Mouse (Mus musculus) gastrocnemius, postnatal 36 days (tissue): Measurements from ENCODE around the gene Nars2. TPM values are rescaled to one million over a fixed set of nuclear protein-coding genes. Genes with fewer than 3 reads are reported as not detected.

Source experiments
- total RNA-seq, 2 experiments: library from RNA; stranded (reverse); gene quantifications; 2 replicates each; pipeline ENCODE4 v1.2.3; 2021

Gene Nars2
- total RNA-seq, 2 experiments from 2014 or later: 7.1 to 7.2 TPM

Other genes with a start within 250 kb of the Nars2 start
- 1 to 10 TPM; 6.0 to 6.7 TPM for gene Gab2, start 130.1 kb downstream of the Nars2 start, total RNA-seq